Mouse (Mus musculus): Measurements from ENCODE around the gene Tbxa2r. TPM values are rescaled to one million over a fixed set of nuclear protein-coding genes. Genes with fewer than 3 reads are reported as not detected.

Tbxa2r gene
- polyA plus RNA-seq, 1 experiment, result 0.16 TPM

GRCm38 (mm10) chr10:81360721-81361120 lies 32.2 kb downstream of the Tbxa2r start:
- peak overlapping the region; percentile 44 for H3K4me2 ChIP-seq (ENCODE audit: low read depth)
- TF ChIP-seq POLR2A (IDR thresholded peaks at IDR 0.05; ENCODE audit: insufficient read length, low read depth) (no peak), USF1 (IDR thresholded peaks at IDR 0.05; ENCODE audit: low read depth) (peak; percentile 39), MYOD1 (IDR thresholded peaks at IDR 0.05; ENCODE audit: control insufficient read depth in 1 of 3, insufficient read length in 2 of 3, low read depth in 2 of 3) (no peak)
- no peak overlapping the region for H3ac ChIP-seq (ENCODE audit: control insufficient read depth, insufficient read length)
- no peaks in the 10 kb centered on the region for H3K36me3 ChIP-seq (ENCODE audit: control insufficient read depth, insufficient read depth)
- H3K79me2 ChIP-seq (ENCODE audit: control insufficient read depth, insufficient read depth), result peaks cover 5% of the 10 kb centered on the region
- H3K4me3 ChIP-seq, result no peak overlapping the region
- no peaks in the 10 kb centered on the region for H3K27me3 ChIP-seq (ENCODE audit: control insufficient read depth, insufficient read depth, insufficient read length)

GRCm38 (mm10) chr10:81362336-81362949 lies 33.9 kb downstream of the Tbxa2r start:
- Histone ChIP-seq H3K4me2 (ENCODE audit: low read depth) (no peak overlapping the region), H3K4me3 (no peak overlapping the region), H3ac (ENCODE audit: control insufficient read depth, insufficient read length) (no peak overlapping the region), H3K79me2 (ENCODE audit: control insufficient read depth, insufficient read depth) (peaks cover 5% of the 10 kb centered on the region), H3K36me3 (ENCODE audit: control insufficient read depth, insufficient read depth) (peaks cover 9% of the 10 kb centered on the region), H3K27me3 (ENCODE audit: control insufficient read depth, insufficient read depth, insufficient read length) (no peaks in the 10 kb centered on the region)
- TF ChIP-seq MYOG (IDR thresholded peaks at IDR 0.05; ENCODE audit: control insufficient read depth in 1 of 3, insufficient read depth in 1 of 3, insufficient read length in 2 of 3, low read depth in 2 of 3) (no peak), MAX (IDR thresholded peaks at IDR 0.05; ENCODE audit: low read depth) (no peak), SRF (IDR thresholded peaks at IDR 0.05; ENCODE audit: control insufficient read depth, insufficient read length, low read depth) (no peak), TCF3 (IDR thresholded peaks at IDR 0.05; ENCODE audit: insufficient read length, low read depth) (no peak), USF1 (IDR thresholded peaks at IDR 0.05; ENCODE audit: low read depth) (no peak), TCF12 (IDR thresholded peaks at IDR 0.05; ENCODE audit: insufficient read depth, poor library complexity, severe bottlenecking) (no peak), REST (IDR thresholded peaks at IDR 0.05; ENCODE audit: insufficient read depth, insufficient read length) (no peak), MYOD1 (IDR thresholded peaks at IDR 0.05; ENCODE audit: control insufficient read depth in 1 of 3, insufficient read length in 2 of 3, low read depth in 2 of 3) (no peak), POLR2A (IDR thresholded peaks at IDR 0.05; ENCODE audit: insufficient read length, low read depth) (no peak)

- H3K4me3 ChIP-seq, result no peak overlapping the region
- no peaks in the 10 kb centered on the region for H3K27me3 ChIP-seq (ENCODE audit: control insufficient read depth, insufficient read depth, insufficient read length)
- H3K36me3 ChIP-seq (ENCODE audit: control insufficient read depth, insufficient read depth), result peaks cover 14% of the 10 kb centered on the region
- TF ChIP-seq POLR2A (IDR thresholded peaks at IDR 0.05; ENCODE audit: insufficient read length, low read depth) (peak; percentile 20), USF1 (IDR thresholded peaks at IDR 0.05; ENCODE audit: low read depth) (no peak)
- peaks cover 2% of the 10 kb centered on the region for H3K79me2 ChIP-seq (ENCODE audit: control insufficient read depth, insufficient read depth)
- H3K4me2 ChIP-seq (ENCODE audit: low read depth), result no peak overlapping the region
- no peak overlapping the region for H3ac ChIP-seq (ENCODE audit: control insufficient read depth, insufficient read length)
Measured at GRCm38 (mm10) chr10:81363436-81364346, 35.2 kb downstream of the Tbxa2r start.

- TF ChIP-seq USF1 (IDR thresholded peaks at IDR 0.05; ENCODE audit: low read depth), result no peak
- TF ChIP-seq MYOD1 (IDR thresholded peaks at IDR 0.05; ENCODE audit: control insufficient read depth in 1 of 3, insufficient read length in 2 of 3, low read depth in 2 of 3), result no peak
- TF ChIP-seq TCF3 (IDR thresholded peaks at IDR 0.05; ENCODE audit: insufficient read length, low read depth), result no peak
- no peak for TF ChIP-seq CEBPB (IDR thresholded peaks at IDR 0.05; ENCODE audit: insufficient read depth, poor library complexity, severe bottlenecking)
- TF ChIP-seq TCF12 (IDR thresholded peaks at IDR 0.05; ENCODE audit: insufficient read depth, poor library complexity, severe bottlenecking), result no peak
- TF ChIP-seq POLR2AphosphoS2 (IDR thresholded peaks at IDR 0.05; ENCODE audit: insufficient read length, low read depth), result peak; percentile 87
- no peak for TF ChIP-seq MYOG (IDR thresholded peaks at IDR 0.05; ENCODE audit: control insufficient read depth in 1 of 3, insufficient read depth in 1 of 3, insufficient read length in 2 of 3, low read depth in 2 of 3)
- TF ChIP-seq MAX (IDR thresholded peaks at IDR 0.05; ENCODE audit: low read depth), result no peak
- no peak for TF ChIP-seq SRF (IDR thresholded peaks at IDR 0.05; ENCODE audit: control insufficient read depth, insufficient read length, low read depth)
Measured at GRCm38 (mm10) chr10:81364666-81365065, 36.1 kb downstream of the Tbxa2r start.

GRCm38 (mm10) chr10:81365073-81365472 lies 36.5 kb downstream of the Tbxa2r start:
- no peak overlapping the region for H3K4me2 ChIP-seq (ENCODE audit: low read depth)
- H3K36me3 ChIP-seq (ENCODE audit: control insufficient read depth, insufficient read depth), result peaks cover 14% of the 10 kb centered on the region
- TF ChIP-seq POLR2AphosphoS2 (IDR thresholded peaks at IDR 0.05; ENCODE audit: insufficient read length, low read depth) (peak; percentile 84), TCF3 (IDR thresholded peaks at IDR 0.05; ENCODE audit: insufficient read length, low read depth) (no peak), CEBPB (IDR thresholded peaks at IDR 0.05; ENCODE audit: insufficient read depth, poor library complexity, severe bottlenecking) (no peak), POLR2A (IDR thresholded peaks at IDR 0.05; ENCODE audit: insufficient read length, low read depth) (peak; percentile 44), SRF (IDR thresholded peaks at IDR 0.05; ENCODE audit: control insufficient read depth, insufficient read length, low read depth) (no peak), TCF12 (IDR thresholded peaks at IDR 0.05; ENCODE audit: insufficient read depth, poor library complexity, severe bottlenecking) (no peak), E2F4 (IDR thresholded peaks at IDR 0.05; ENCODE audit: insufficient read depth) (no peak)
- no peak overlapping the region for H3ac ChIP-seq (ENCODE audit: control insufficient read depth, insufficient read length)
- H3K79me2 ChIP-seq (ENCODE audit: control insufficient read depth, insufficient read depth), result no peaks in the 10 kb centered on the region
- H3K4me3 ChIP-seq, result no peak overlapping the region
- H3K27me3 ChIP-seq (ENCODE audit: control insufficient read depth, insufficient read depth, insufficient read length), result no peaks in the 10 kb centered on the region

More at GRCm38 (mm10) chr10:81364666-81365065, 36.1 kb downstream of the Tbxa2r start:
- Histone ChIP-seq H3K27me3 (ENCODE audit: control insufficient read depth, insufficient read depth, insufficient read length) (no peaks in the 10 kb centered on the region), H3ac (ENCODE audit: control insufficient read depth, insufficient read length) (no peak overlapping the region), H3K36me3 (ENCODE audit: control insufficient read depth, insufficient read depth) (peaks cover 14% of the 10 kb centered on the region), H3K4me3 (no peak overlapping the region), H3K79me2 (ENCODE audit: control insufficient read depth, insufficient read depth) (no peaks in the 10 kb centered on the region), H3K4me2 (ENCODE audit: low read depth) (no peak overlapping the region)
